Mouse (Mus musculus): ENCODE results near the gene Odf2. TPM values are rescaled to one million over a fixed set of nuclear protein-coding genes. Genes with fewer than 3 reads are reported as not detected.

Gene Odf2
- polyA plus RNA-seq (2015; fragmentation: Nextera tagmentation; extraction: Ambion mirVana): 79.8 and 85.3 TPM in 2 replicates

GRCm38 (mm10) chr2:29889066-29889944 is at the start of gene Odf2:
TSS of gene Odf2 (plus strand) at chr2:29889221.
- Histone ChIP-seq H3K4me1 (peaks cover 16% of the 10 kb centered on the region), H3K9ac (peak within 1 kb of the TSS; percentile 95), H3K4me2 (peak within 1 kb of the TSS; percentile 84), H3K9me3 (no peaks in the 10 kb centered on the region), H3K27me3 (0 out of 2 replicates have a peak, but pooled peaks cover 3% of the 10 kb centered on the region), H3K4me3 (peak within 1 kb of the TSS; percentile 99), H3K36me3 (peaks cover 27% of the 10 kb centered on the region), H3K27ac (peak within 1 kb of the TSS; percentile 90)
- WGBS: under 1% methylated on average over 70 of the region's 70 CpGs
- ATAC-seq (ENCODE audit: insufficient number of reproducible peaks, insufficient read depth, low FRiP score, low TSS enrichment, low read depth): peak; percentile 88

- ATAC-seq (ENCODE audit: insufficient number of reproducible peaks, insufficient read depth, low FRiP score, low TSS enrichment, low read depth): no peak
- WGBS: 54% methylated on average over 4 of the region's 4 CpGs
- no peaks in the 10 kb centered on the region for H3K4me1 ChIP-seq
- H3K27ac ChIP-seq: no peak overlapping the region
- H3K36me3 ChIP-seq: peaks cover 84% of the 10 kb centered on the region
- no peaks in the 10 kb centered on the region for H3K9me3 ChIP-seq
- H3K4me2 ChIP-seq: no peak overlapping the region
- H3K4me3 ChIP-seq: no peak overlapping the region
- no peak overlapping the region for H3K9ac ChIP-seq
- H3K27me3 ChIP-seq: peaks cover 21% of the 10 kb centered on the region
Observed at GRCm38 (mm10) chr2:29839460-29839859, 49.6 kb upstream of the Odf2 start.

- Histone ChIP-seq H3K9me3 (no peaks in the 10 kb centered on the region), H3K9ac (no peak overlapping the region), H3K4me3 (no peak overlapping the region), H3K27ac (no peak overlapping the region), H3K4me1 (peaks cover 15% of the 10 kb centered on the region; the same call in 1 of the 2 replicates), H3K27me3 (peaks cover 61% of the 10 kb centered on the region), H3K36me3 (peaks cover 54% of the 10 kb centered on the region), H3K4me2 (no peak overlapping the region)
- ATAC-seq (ENCODE audit: insufficient number of reproducible peaks, insufficient read depth, low FRiP score, low TSS enrichment, low read depth): no peak
- 65% methylated on average over 9 of the region's 9 CpGs for WGBS
Observed at GRCm38 (mm10) chr2:29843231-29844105, 45.6 kb upstream of the Odf2 start.

- WGBS: 80% methylated on average over 2 of the region's 2 CpGs
- H3K27ac ChIP-seq: no peak overlapping the region
- H3K4me3 ChIP-seq: no peak overlapping the region
- ATAC-seq (ENCODE audit: insufficient number of reproducible peaks, insufficient read depth, low FRiP score, low TSS enrichment, low read depth): no peak
- H3K4me2 ChIP-seq: no peak overlapping the region
- peaks cover 15% of the 10 kb centered on the region; the same call in 1 of the 2 replicates for H3K4me1 ChIP-seq
- peaks cover 67% of the 10 kb centered on the region for H3K27me3 ChIP-seq
- H3K9ac ChIP-seq: no peak overlapping the region
- no peaks in the 10 kb centered on the region for H3K9me3 ChIP-seq
- peaks cover 48% of the 10 kb centered on the region for H3K36me3 ChIP-seq
Observed at GRCm38 (mm10) chr2:29844115-29844514, 44.9 kb upstream of the Odf2 start.

- Histone ChIP-seq H3K4me3 (no peak overlapping the region), H3K4me1 (peaks cover 16% of the 10 kb centered on the region), H3K9me3 (no peaks in the 10 kb centered on the region), H3K36me3 (peaks cover 44% of the 10 kb centered on the region), H3K9ac (0 out of 2 replicates have a peak overlapping the region, but pooled peaks have one; percentile 11), H3K4me2 (no peak overlapping the region), H3K27ac (no peak overlapping the region), H3K27me3 (peaks cover 68% of the 10 kb centered on the region)
- no peak for ATAC-seq (ENCODE audit: insufficient number of reproducible peaks, insufficient read depth, low FRiP score, low TSS enrichment, low read depth)
- 15% methylated on average over 3 of the region's 3 CpGs for WGBS
Observed at GRCm38 (mm10) chr2:29844661-29845060, 44.4 kb upstream of the Odf2 start.

- no peaks in the 10 kb centered on the region for H3K9me3 ChIP-seq
- H3K4me1 ChIP-seq: peaks cover 21% of the 10 kb centered on the region
- no peak overlapping the region for H3K27ac ChIP-seq
- peak overlapping the region; percentile 36 for H3K4me3 ChIP-seq
- WGBS: 6% methylated on average over 25 of the region's 25 CpGs
- H3K4me2 ChIP-seq: peak overlapping the region; percentile 51
- ATAC-seq (ENCODE audit: insufficient number of reproducible peaks, insufficient read depth, low FRiP score, low TSS enrichment, low read depth): no peak
- H3K36me3 ChIP-seq: peaks cover 37% of the 10 kb centered on the region
- H3K9ac ChIP-seq: peak overlapping the region; percentile 59
- peaks cover 72% of the 10 kb centered on the region for H3K27me3 ChIP-seq
Observed at GRCm38 (mm10) chr2:29845636-29846035, 43.4 kb upstream of the Odf2 start.

GRCm38 (mm10) chr2:29846061-29846853 is 42.8 kb upstream of the Odf2 start:
- Histone ChIP-seq H3K9ac (peak overlapping the region; percentile 59), H3K9me3 (no peaks in the 10 kb centered on the region), H3K4me2 (peak overlapping the region; percentile 51), H3K4me3 (peak overlapping the region; percentile 36), H3K27me3 (peaks cover 76% of the 10 kb centered on the region), H3K4me1 (peaks cover 21% of the 10 kb centered on the region), H3K36me3 (peaks cover 35% of the 10 kb centered on the region), H3K27ac (no peak overlapping the region)
- WGBS: 6% methylated on average over 46 of the region's 47 CpGs
- ATAC-seq (ENCODE audit: insufficient number of reproducible peaks, insufficient read depth, low FRiP score, low TSS enrichment, low read depth): no peak

GRCm38 (mm10) chr2:29846911-29847310 is 42.1 kb upstream of the Odf2 start:
- 52% methylated on average over 3 of the region's 3 CpGs for WGBS
- Histone ChIP-seq H3K27me3 (peaks cover 76% of the 10 kb centered on the region), H3K9ac (no peak overlapping the region), H3K4me1 (peaks cover 21% of the 10 kb centered on the region), H3K27ac (no peak overlapping the region), H3K4me2 (no peak overlapping the region), H3K36me3 (peaks cover 28% of the 10 kb centered on the region), H3K9me3 (no peaks in the 10 kb centered on the region), H3K4me3 (no peak overlapping the region)
- ATAC-seq (ENCODE audit: insufficient number of reproducible peaks, insufficient read depth, low FRiP score, low TSS enrichment, low read depth): no peak

- Histone ChIP-seq H3K9me3 (no peaks in the 10 kb centered on the region), H3K4me2 (no peak overlapping the region), H3K4me3 (no peak overlapping the region), H3K27me3 (peaks cover 59% of the 10 kb centered on the region), H3K9ac (no peak overlapping the region), H3K36me3 (peaks cover 7% of the 10 kb centered on the region), H3K4me1 (peaks cover 21% of the 10 kb centered on the region), H3K27ac (no peak overlapping the region)
- ATAC-seq (ENCODE audit: insufficient number of reproducible peaks, insufficient read depth, low FRiP score, low TSS enrichment, low read depth): no peak
- 74% methylated on average over 8 of the region's 8 CpGs for whole genome bisulfite sequencing
Observed at GRCm38 (mm10) chr2:29849041-29849440, 40.0 kb upstream of the Odf2 start.

- Histone ChIP-seq H3K4me1 (peaks cover 19% of the 10 kb centered on the region), H3K9me3 (no peaks in the 10 kb centered on the region), H3K27me3 (peaks cover 50% of the 10 kb centered on the region), H3K4me3 (no peak overlapping the region), H3K27ac (no peak overlapping the region), H3K9ac (no peak overlapping the region), H3K36me3 (no peaks in the 10 kb centered on the region), H3K4me2 (no peak overlapping the region)
- 63% methylated on average over 5 of the region's 5 CpGs for WGBS
- ATAC-seq (ENCODE audit: insufficient number of reproducible peaks, insufficient read depth, low FRiP score, low TSS enrichment, low read depth): no peak
Observed at GRCm38 (mm10) chr2:29849841-29850480, 39.1 kb upstream of the Odf2 start.

All from embryonic facial prominence, embryonic 13.5 days (tissue).